ENCODE assay signal across 8 mouse cellular contexts in the genomic region with DNA sequence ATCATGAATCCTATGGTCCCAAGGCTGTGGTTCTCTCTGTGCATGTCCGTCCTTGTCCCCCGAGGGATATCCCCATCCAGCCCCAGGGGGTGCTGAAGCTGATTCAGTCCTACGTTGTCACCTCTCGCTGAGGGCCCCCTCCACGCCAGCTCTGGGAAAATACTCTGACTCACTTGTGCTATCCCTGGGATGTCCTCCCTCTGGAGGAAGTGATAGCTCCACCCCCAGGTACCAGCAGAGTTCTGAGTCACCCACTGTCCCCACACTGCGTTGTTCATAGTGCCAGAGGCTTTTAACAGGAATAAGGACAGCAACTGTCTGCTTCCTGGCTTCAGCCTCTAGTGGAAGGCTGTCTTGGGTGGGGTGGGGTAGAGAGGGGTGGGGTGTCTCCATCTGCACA. TPM values are rescaled to one million over a fixed set of nuclear protein-coding genes. Genes with fewer than 3 reads are reported as not detected.
DNase-seq lines count a peak whose midpoint lies in the region; ATAC-seq lines count a peak whose summit lies in the region.
"Had no signal": no experiment of that assay in that cellular context is flagged by ENCODE, and none has a peak within 500 bp of the region (broad histone marks: within the 10 kb centered on the region; RNA-seq: fewer than 3 reads in every experiment).

No protein-coding gene starts in this region.

- H3K36me3 ChIP-seq in intestine, embryonic 16.5 days (ENCODE audit: control insufficient read depth, insufficient read depth, low read length), result no peaks in the 10 kb centered on the region

- peaks cover 7% of the 10 kb centered on the region; the same call in 1 of the 2 replicates for H3K4me1 ChIP-seq in intestine, embryonic 16.5 days (ENCODE audit: control insufficient read depth, insufficient read depth, low read length)

- no peaks in the 10 kb centered on the region for H3K9me3 ChIP-seq in intestine, embryonic 16.5 days (ENCODE audit: control insufficient read depth, low read length)

- H3K4me3 ChIP-seq in intestine, embryonic 16.5 days (ENCODE audit: low read length), result no peak overlapping the region

- no peak overlapping the region for H3K4me2 ChIP-seq in intestine, embryonic 16.5 days (ENCODE audit: low read depth, low read length)

- no peaks in the 10 kb centered on the region for H3K27me3 ChIP-seq in intestine, embryonic 16.5 days (replicated peaks; ENCODE audit: control insufficient read depth, insufficient read depth, low read length)

- peak; percentile 81 for DNase-seq in Muller cell, postnatal 12 days (ENCODE audit: inconsistent ontology term)
- DNase-seq in adrenal gland, postnatal 10 days, result peak; percentile 67
- DNase-seq in layer of hippocampus, adult 18-20 months (ENCODE audit: low spot score in 2 of 2), result no peak
- DNase-seq in retina, postnatal 1 day, result no peak
- DNase-seq in retina, embryonic 14.5 days (ENCODE audit: low spot score), result no peak
- DNase-seq: kidney, adult 11 months had no signal

- H3K9ac ChIP-seq in intestine, embryonic 16.5 days (ENCODE audit: low read depth, low read length), result no peak overlapping the region

- H3K27ac ChIP-seq in intestine, embryonic 16.5 days (ENCODE audit: low read length), result peak overlapping the region; percentile 26; the same call in 1 of the 2 replicates

- ATAC-seq in intestine, embryonic 16.5 days, result peak; percentile 56; the same call in 1 of the 2 replicates
- peak; percentile 45 for ATAC-seq in megakaryocyte, adult 5-6 weeks (ENCODE audit: poor library complexity, severe bottlenecking)

- 37% methylated on average over 6 of the region's 6 CpGs for WGBS in intestine, embryonic 16.5 days

RNA-seq across cellular contexts. Expression of a gene that starts 5.1 kb away (rescaled TPM):
- total RNA-seq in adrenal gland, postnatal 10 days (2021), result under 1 TPM; 0.30 to 0.51 TPM
- polyA plus RNA-seq in intestine, embryonic 16.5 days (2015; fragmentation: Nextera tagmentation; extraction: Ambion mirVana), result 1.1 TPM in 2 replicates
- 0.11 TPM in 1 of 2 replicates, not detected in the other for total RNA-seq in megakaryocyte, adult 5-6 weeks (2015)
- 0.04 and 0.11 TPM in 2 replicates for total RNA-seq in megakaryocyte, adult 5-6 weeks (2017)
- total RNA-seq in layer of hippocampus, adult 18-20 months (2021), result not detected

RNA-seq across cellular contexts. Expression of a gene that starts 17.3 kb away (rescaled TPM):
- 1 to 10 TPM; 5.1 to 6.0 TPM for total RNA-seq in adrenal gland, postnatal 10 days (2021)
- 3.6 TPM in 2 replicates for polyA plus RNA-seq in intestine, embryonic 16.5 days (2015; fragmentation: Nextera tagmentation; extraction: Ambion mirVana)
- total RNA-seq in megakaryocyte, adult 5-6 weeks (2015), result not detected in 2 replicates
- not detected in 2 replicates for total RNA-seq in megakaryocyte, adult 5-6 weeks (2017)
- 10 to 100 TPM; 14.6 to 15.9 TPM for total RNA-seq in layer of hippocampus, adult 18-20 months (2021)

RNA-seq across cellular contexts. Expression of a gene that starts 36.8 kb away (rescaled TPM):
- not detected for total RNA-seq in adrenal gland, postnatal 10 days (2021)
- 0.45 and 0.64 TPM in 2 replicates for polyA plus RNA-seq in intestine, embryonic 16.5 days (2015; fragmentation: Nextera tagmentation; extraction: Ambion mirVana)
- total RNA-seq in megakaryocyte, adult 5-6 weeks (2015), result not detected in 2 replicates
- total RNA-seq in megakaryocyte, adult 5-6 weeks (2017), result not detected in 2 replicates
- under 1 TPM in 1 of 2 experiments, not detected in 1; 0.10 TPM for total RNA-seq in layer of hippocampus, adult 18-20 months (2021)

Comparison
In these comparisons a context has a peak if more than half of its experiments do, and no peak if none do; other contexts are left out.
1. DNase-seq: peak in Muller cell, postnatal 12 days (single experiment) and adrenal gland, postnatal 10 days (single experiment); none in layer of hippocampus, adult 18-20 months (0 of 2), retina, postnatal 1 day (single experiment) and retina, embryonic 14.5 days (single experiment).
2. RNA of a gene that starts 17.3 kb away (total RNA-seq): 14.6 to 15.9 TPM in layer of hippocampus, adult 18-20 months and 5.1 to 6.0 TPM in adrenal gland, postnatal 10 days; not detected in megakaryocyte, adult 5-6 weeks; every median in the first group is over 4 times any median in the second.